10 mouse cellular contexts compared by ENCODE assay signal in genomic region chr19:40383931-40384330, GRCm38 (mm10).
DNase-seq lines count a peak whose midpoint lies in the region; ATAC-seq and TF ChIP-seq lines count a peak whose summit lies in the region.
"Had no signal": no experiment of that assay in that cellular context is flagged by ENCODE, and none has a peak within 500 bp of the region (broad histone marks: within the 10 kb centered on the region; RNA-seq: fewer than 3 reads in every experiment).

No protein-coding gene starts in this region.

- ATAC-seq in kidney, embryonic 16.5 days (ENCODE audit: low FRiP score, low TSS enrichment): no peak
- no peak for ATAC-seq in erythroid progenitor cell, adult 5-6 weeks (replicated peaks; ENCODE audit: low FRiP score, poor library complexity, severe bottlenecking)

- H3K4me3 ChIP-seq in kidney, adult 2 months (ENCODE audit: insufficient read depth, low read depth, low read length): no peak overlapping the region
- H3K4me3 ChIP-seq in kidney, embryonic 16.5 days (ENCODE audit: low read length): no peak overlapping the region

- TF ChIP-seq CTCF in kidney, adult 2 months (conservative IDR thresholded peaks at IDR 0.05; ENCODE audit: insufficient read depth, insufficient read length, low read depth, low read length): peak; percentile 48

- no peaks in the 10 kb centered on the region for H3K27me3 ChIP-seq in kidney, adult 2 months (replicated peaks; ENCODE audit: control insufficient read depth, insufficient read depth, low read length)
- no peaks in the 10 kb centered on the region for H3K27me3 ChIP-seq in kidney, embryonic 16.5 days (ENCODE audit: insufficient read depth, low read length)

- H3K4me1 ChIP-seq in kidney, adult 2 months (ENCODE audit: control insufficient read depth, insufficient read depth, low read length): no peaks in the 10 kb centered on the region; the same call in 1 of the 2 replicates
- peaks cover 3% of the 10 kb centered on the region; the same call in 1 of the 2 replicates for H3K4me1 ChIP-seq in kidney, embryonic 16.5 days (ENCODE audit: insufficient read depth, low read length)

- peak; percentile 27 for DNase-seq in embryo, embryonic 10 days (ENCODE audit: low spot score)
- DNase-seq in embryo, embryonic 9.5 days (ENCODE audit: extremely low spot score): no peak
- no peak for DNase-seq in kidney, adult 2 months
- DNase-seq in thymus, postnatal 14 days: peak; percentile 12
- no peak for DNase-seq in thymus, postnatal 0 days (ENCODE audit: low spot score)
- DNase-seq in c-Kit-positive CD71-positive TER-119-positive erythroid progenitor cells, embryonic 14.5 days (ENCODE audit: low spot score): no peak
- DNase-seq: adrenal gland, postnatal 25 days; cerebellum, postnatal 25 days had no signal

- H3K9ac ChIP-seq in kidney, embryonic 16.5 days (replicated peaks; ENCODE audit: low read length): no peak overlapping the region

- no peak overlapping the region for H3K27ac ChIP-seq in kidney, adult 2 months (ENCODE audit: insufficient read depth, low read depth, low read length)
- no peak overlapping the region for H3K27ac ChIP-seq in kidney, embryonic 16.5 days (ENCODE audit: low read length)

- H3K36me3 ChIP-seq in kidney, adult 2 months (ENCODE audit: control insufficient read depth, insufficient read depth, low read length): no peaks in the 10 kb centered on the region; the same call in 1 of the 2 replicates
- H3K36me3 ChIP-seq in kidney, embryonic 16.5 days (ENCODE audit: insufficient read depth, low read length): 0 out of 2 replicates have a peak, but pooled peaks cover 2% of the 10 kb centered on the region

- no peaks in the 10 kb centered on the region for H3K9me3 ChIP-seq in kidney, embryonic 16.5 days (ENCODE audit: low read length)

- WGBS in kidney, adult 2 months: 55% methylated on average over 5 of the region's 5 CpGs
- 44% methylated on average over 5 of the region's 5 CpGs for WGBS in kidney, embryonic 16.5 days

- TF ChIP-seq POLR2A in kidney, adult 2 months (IDR thresholded peaks at IDR 0.05; ENCODE audit: low read depth, low read length): no peak

- no peak overlapping the region for H3K4me2 ChIP-seq in kidney, embryonic 16.5 days (replicated peaks; ENCODE audit: low read depth, low read length)

Comparison
In these comparisons a context has a peak if more than half of its experiments do, and no peak if none do; other contexts are left out.
1. DNase-seq: peak in embryo, embryonic 10 days (single experiment) and thymus, postnatal 14 days (single experiment); none in embryo, embryonic 9.5 days (single experiment), kidney, adult 2 months (single experiment), thymus, postnatal 0 days (single experiment) and c-Kit-positive CD71-positive TER-119-positive erythroid progenitor cells, embryonic 14.5 days (single experiment).